Mouse (Mus musculus) ES-Bruce4 (cell line): ENCODE data around the gene Slc4a8.

Experiments
- CTCF ChIP-seq: IDR thresholded peaks from one replicate; pipeline ENCODE4 v1.8.1; 2011; ENCODE audit warnings: low read depth, low read length
- EP300 ChIP-seq: IDR thresholded peaks from 2 replicates; pipeline ENCODE4 v1.6.1; 2011; ENCODE audit warnings: low read depth, low read length; ENCODE audit not compliant: insufficient read depth
- POLR2A ChIP-seq: IDR thresholded peaks from one replicate; pipeline ENCODE4 v1.8.1; 2011; ENCODE audit warnings: low read length; ENCODE audit not compliant: insufficient read depth

GRCm38 (mm10) chr15:100830682-100831081 is 69.1 kb downstream of the Slc4a8 start:
- TF ChIP-seq POLR2A (no peak), CTCF (peak; percentile 14), EP300 (no peak)
